Mouse (Mus musculus) right cerebral cortex, postnatal 4 days (tissue): ENCODE results near the gene Arl6ip4.
A peak's percentile ranks its signal among the peaks of the same experiment; 100 is the strongest.

Experiments used
- DNase-seq: peaks from one replicate; pipeline ENCODE4 v3.0.0-alpha.2; 2022

Arl6ip4 gene

GRCm38 (mm10) chr5:124115990-124116845, at the start of gene Arl6ip4:
Gene Arl6ip4, plus strand, starts transcription at chr5:124116089.
- peak; percentile 88 for DNase-seq

GRCm38 (mm10) chr5:124069657-124070056, 46.2 kb upstream of the Arl6ip4 start:
- DNase-seq = no peak

- no peak for DNase-seq
These were observed 42.2 kb upstream of the Arl6ip4 start for GRCm38 (mm10) chr5:124073682-124074081.

- no peak for DNase-seq
These were observed 41.0 kb upstream of the Arl6ip4 start for GRCm38 (mm10) chr5:124074845-124075307.

- DNase-seq = no peak
These were observed 40.2 kb upstream of the Arl6ip4 start for GRCm38 (mm10) chr5:124075716-124076115.

- no peak for DNase-seq
These were observed 39.3 kb upstream of the Arl6ip4 start for GRCm38 (mm10) chr5:124076559-124076958.

- DNase-seq = no peak
These were observed 38.6 kb upstream of the Arl6ip4 start for GRCm38 (mm10) chr5:124077241-124077640.

GRCm38 (mm10) chr5:124077856-124078460, 37.9 kb upstream of the Arl6ip4 start:
- DNase-seq = no peak

GRCm38 (mm10) chr5:124078794-124079416, 37.0 kb upstream of the Arl6ip4 start:
- peak; percentile 59 for DNase-seq

- no peak for DNase-seq
These were observed 36.0 kb upstream of the Arl6ip4 start for GRCm38 (mm10) chr5:124079880-124080279.

- DNase-seq = no peak
These were observed 33.4 kb upstream of the Arl6ip4 start for GRCm38 (mm10) chr5:124082447-124082846.

- no peak for DNase-seq
These were observed 32.8 kb upstream of the Arl6ip4 start for GRCm38 (mm10) chr5:124082941-124083688.

GRCm38 (mm10) chr5:124083850-124084587, 31.9 kb upstream of the Arl6ip4 start:
- DNase-seq = no peak

- DNase-seq = peak; percentile 87
These were observed 31.2 kb upstream of the Arl6ip4 start for GRCm38 (mm10) chr5:124084588-124085173.

- DNase-seq = no peak
These were observed 30.4 kb upstream of the Arl6ip4 start for GRCm38 (mm10) chr5:124085513-124085912.

GRCm38 (mm10) chr5:124086876-124087275, 29.0 kb upstream of the Arl6ip4 start:
- no peak for DNase-seq

- DNase-seq = no peak
These were observed 26.0 kb upstream of the Arl6ip4 start for GRCm38 (mm10) chr5:124089868-124090267.

GRCm38 (mm10) chr5:124091951-124092406, 23.9 kb upstream of the Arl6ip4 start:
- no peak for DNase-seq

GRCm38 (mm10) chr5:124093120-124093794, 22.6 kb upstream of the Arl6ip4 start:
- DNase-seq = peak; percentile 71

- DNase-seq = no peak
These were observed 21.9 kb upstream of the Arl6ip4 start for GRCm38 (mm10) chr5:124093852-124094604.
